Mouse (Mus musculus) CD4-positive, CD25-positive, alpha-beta regulatory T cell, adult 2 months (primary cell): ENCODE results near the gene 1190005I06Rik.
A peak's percentile ranks its signal among the peaks of the same experiment; 100 is the strongest.

Experiments used
- DNase-seq: peaks from one replicate; pipeline ENCODE4 v3.0.0-alpha.2; 2012; ENCODE audit warnings: low read depth, low spot score

The 1190005I06Rik gene

GRCm38 (mm10) chr8:120577821-120578220 is 69.6 kb downstream of the 1190005I06Rik start:
- no peak for DNase-seq

GRCm38 (mm10) chr8:120575801-120576200 is 71.6 kb downstream of the 1190005I06Rik start:
- DNase-seq: no peak

- no peak for DNase-seq
Measured at GRCm38 (mm10) chr8:120574941-120575340, 72.5 kb downstream of the 1190005I06Rik start.

GRCm38 (mm10) chr8:120573866-120574265 is 73.6 kb downstream of the 1190005I06Rik start:
- DNase-seq: no peak

- DNase-seq: peak; percentile 34
Measured at GRCm38 (mm10) chr8:120572534-120572933, 74.9 kb downstream of the 1190005I06Rik start.

GRCm38 (mm10) chr8:120571561-120571960 is 75.9 kb downstream of the 1190005I06Rik start:
- DNase-seq: no peak

- peak; percentile 80 for DNase-seq
Measured at GRCm38 (mm10) chr8:120569939-120570715, 77.3 kb downstream of the 1190005I06Rik start.

- DNase-seq: no peak
Measured at GRCm38 (mm10) chr8:120569123-120569522, 78.3 kb downstream of the 1190005I06Rik start.

GRCm38 (mm10) chr8:120568164-120568798 is 79.2 kb downstream of the 1190005I06Rik start:
- no peak for DNase-seq

- no peak for DNase-seq
Measured at GRCm38 (mm10) chr8:120567731-120568130, 79.7 kb downstream of the 1190005I06Rik start.

GRCm38 (mm10) chr8:120566681-120567080 is 80.8 kb downstream of the 1190005I06Rik start:
- no peak for DNase-seq

- no peak for DNase-seq
Measured at GRCm38 (mm10) chr8:120565151-120565711, 82.2 kb downstream of the 1190005I06Rik start.

GRCm38 (mm10) chr8:120563851-120564837 is 83.3 kb downstream of the 1190005I06Rik start:
- peak; percentile 38 for DNase-seq

- DNase-seq: no peak
Measured at GRCm38 (mm10) chr8:120563348-120563724, 84.1 kb downstream of the 1190005I06Rik start.

- no peak for DNase-seq
Measured at GRCm38 (mm10) chr8:120562680-120563347, 84.6 kb downstream of the 1190005I06Rik start.

- peak; percentile 46 for DNase-seq
Measured at GRCm38 (mm10) chr8:120561539-120562435, 85.6 kb downstream of the 1190005I06Rik start.

- no peak for DNase-seq
Measured at GRCm38 (mm10) chr8:120560535-120560934, 86.9 kb downstream of the 1190005I06Rik start.

- no peak for DNase-seq
Measured at GRCm38 (mm10) chr8:120559654-120560053, 87.8 kb downstream of the 1190005I06Rik start.
